In the genomic region with DNA sequence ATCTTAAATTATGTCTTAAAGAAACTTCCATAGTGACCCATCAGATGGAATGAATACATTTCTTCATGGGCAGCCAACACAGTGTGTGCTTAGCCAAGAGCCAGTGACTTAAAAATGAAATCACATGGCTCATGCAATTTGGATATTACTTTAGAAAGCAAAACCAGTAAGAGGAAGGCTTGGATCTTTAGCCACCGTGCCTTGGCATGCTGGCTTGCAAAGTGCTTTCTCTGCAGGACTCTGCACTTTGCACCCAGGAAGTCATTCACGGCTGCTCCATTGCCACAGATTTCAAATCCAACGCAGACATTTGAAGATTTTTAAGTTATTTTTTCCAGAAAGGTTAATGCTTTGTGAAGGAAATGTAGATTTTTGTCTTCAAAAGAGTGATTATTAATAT, we compare ENCODE assay signal across 8 mouse cellular contexts. TPM values are rescaled to one million over a fixed set of nuclear protein-coding genes. Genes with fewer than 3 reads are reported as not detected.
A peak's percentile ranks its signal among the peaks of the same experiment; 100 is the strongest.
DNase-seq lines count a peak whose midpoint lies in the region; ATAC-seq lines count a peak whose summit lies in the region.

No protein-coding gene starts in this region.

- H3K4me1 ChIP-seq in heart, embryonic 16.5 days (ENCODE audit: control insufficient read depth, insufficient read depth, low read length), result peaks cover 35% of the 10 kb centered on the region
- H3K4me1 ChIP-seq in heart, embryonic 10.5 days, result peaks cover 45% of the 10 kb centered on the region
- peaks cover 39% of the 10 kb centered on the region for H3K4me1 ChIP-seq in intestine, embryonic 16.5 days (ENCODE audit: control insufficient read depth, insufficient read depth, low read length)
- peaks cover 42% of the 10 kb centered on the region for H3K4me1 ChIP-seq in liver, embryonic 16.5 days (ENCODE audit: control insufficient read depth, low read depth, low read length)

- no peak for DNase-seq in heart, embryonic 10.5 days (ENCODE audit: low spot score)
- peak; percentile 53 for DNase-seq in NIH3T3 (ENCODE audit: low read depth)
- no peak for DNase-seq in right cerebral cortex, postnatal 4 days
- no peak for DNase-seq in cerebellum, adult 9-11 months
- DNase-seq in lung, adult 18-20 months, result no peak

- H3K4me3 ChIP-seq in heart, embryonic 16.5 days (ENCODE audit: low read length), result no peak overlapping the region; the same call in 1 of the 2 replicates
- no peak overlapping the region for H3K4me3 ChIP-seq in heart, embryonic 10.5 days
- peak overlapping the region; percentile 0; the same call in 1 of the 2 replicates for H3K4me3 ChIP-seq in intestine, embryonic 16.5 days (ENCODE audit: low read length)
- peak overlapping the region; percentile 29 for H3K4me3 ChIP-seq in liver, embryonic 16.5 days (ENCODE audit: low read depth, low read length)

- H3K27me3 ChIP-seq in heart, embryonic 16.5 days (ENCODE audit: control insufficient read depth, insufficient read depth, low read length), result no peaks in the 10 kb centered on the region
- H3K27me3 ChIP-seq in heart, embryonic 10.5 days (ENCODE audit: insufficient read depth, poor library complexity, severe bottlenecking), result no peaks in the 10 kb centered on the region
- no peaks in the 10 kb centered on the region for H3K27me3 ChIP-seq in intestine, embryonic 16.5 days (replicated peaks; ENCODE audit: control insufficient read depth, insufficient read depth, low read length)
- H3K27me3 ChIP-seq in liver, embryonic 16.5 days (ENCODE audit: control insufficient read depth, insufficient read depth, low read depth, low read length), result no peaks in the 10 kb centered on the region

- H3K36me3 ChIP-seq in heart, embryonic 16.5 days (ENCODE audit: control insufficient read depth, insufficient read depth), result peaks cover 11% of the 10 kb centered on the region
- H3K36me3 ChIP-seq in heart, embryonic 10.5 days, result peaks cover 26% of the 10 kb centered on the region
- 0 out of 2 replicates have a peak, but pooled peaks cover 7% of the 10 kb centered on the region for H3K36me3 ChIP-seq in intestine, embryonic 16.5 days (ENCODE audit: control insufficient read depth, insufficient read depth, low read length)
- H3K36me3 ChIP-seq in liver, embryonic 16.5 days (ENCODE audit: control insufficient read depth, insufficient read depth), result peaks cover 11% of the 10 kb centered on the region

- H3K9ac ChIP-seq in heart, embryonic 16.5 days (ENCODE audit: low read length), result no peak overlapping the region
- H3K9ac ChIP-seq in intestine, embryonic 16.5 days (ENCODE audit: low read depth, low read length), result no peak overlapping the region
- no peak overlapping the region for H3K9ac ChIP-seq in liver, embryonic 16.5 days (ENCODE audit: low read depth, low read length)

- no peak for ATAC-seq in heart, embryonic 16.5 days (replicated peaks; ENCODE audit: extremely low read depth, insufficient read depth, low FRiP score)
- ATAC-seq in intestine, embryonic 16.5 days, result no peak
- ATAC-seq in liver, embryonic 16.5 days (ENCODE audit: low read depth), result no peak

- no peak overlapping the region for H3K27ac ChIP-seq in heart, embryonic 16.5 days (ENCODE audit: low read length)
- H3K27ac ChIP-seq in heart, embryonic 10.5 days, result no peak overlapping the region
- no peak overlapping the region for H3K27ac ChIP-seq in intestine, embryonic 16.5 days (ENCODE audit: low read length)
- H3K27ac ChIP-seq in liver, embryonic 16.5 days (ENCODE audit: low read length), result peak overlapping the region; percentile 22; the same call in 1 of the 2 replicates

- 55% methylated on average over 3 of the region's 3 CpGs for whole genome bisulfite sequencing in heart, embryonic 16.5 days
- 75% methylated on average over 3 of the region's 3 CpGs for WGBS in heart, embryonic 10.5 days
- WGBS in intestine, embryonic 16.5 days, result 54% methylated on average over 3 of the region's 3 CpGs
- 53% methylated on average over 3 of the region's 3 CpGs for WGBS in liver, embryonic 16.5 days (ENCODE audit: insufficient replicate concordance)

- H3K9me3 ChIP-seq in heart, embryonic 16.5 days (replicated peaks; ENCODE audit: control insufficient read depth, low read length), result no peaks in the 10 kb centered on the region
- H3K9me3 ChIP-seq in heart, embryonic 10.5 days, result no peaks in the 10 kb centered on the region
- H3K9me3 ChIP-seq in intestine, embryonic 16.5 days (ENCODE audit: control insufficient read depth, low read length), result no peaks in the 10 kb centered on the region
- H3K9me3 ChIP-seq in liver, embryonic 16.5 days (replicated peaks; ENCODE audit: control insufficient read depth, low read length), result no peaks in the 10 kb centered on the region

- peak overlapping the region; percentile 6 for H3K4me2 ChIP-seq in heart, embryonic 16.5 days (ENCODE audit: low read depth, low read length)
- 0 out of 2 replicates have a peak overlapping the region, but pooled peaks have one; percentile 43 for H3K4me2 ChIP-seq in intestine, embryonic 16.5 days (ENCODE audit: low read depth, low read length)
- peak overlapping the region; percentile 50 for H3K4me2 ChIP-seq in liver, embryonic 16.5 days (ENCODE audit: low read depth, low read length)

RNA-seq across cellular contexts. Expression of a gene that starts 4.1 kb away (rescaled TPM):
- polyA plus RNA-seq in heart, embryonic 16.5 days (2015; fragmentation: Nextera tagmentation; extraction: Ambion mirVana), result 1.1 and 1.7 TPM in 2 replicates
- polyA plus RNA-seq in heart, embryonic 10.5 days (2016; fragmentation: Nextera tagmentation; extraction: Ambion mirVana), result 1.8 and 2.5 TPM in 2 replicates
- 1.8 TPM in 2 replicates for polyA plus RNA-seq in intestine, embryonic 16.5 days (2015; fragmentation: Nextera tagmentation; extraction: Ambion mirVana)
- polyA plus RNA-seq in liver, embryonic 16.5 days (2015; fragmentation: Nextera tagmentation; extraction: Ambion mirVana), result 0.86 and 1.1 TPM in 2 replicates

Comparison
In these comparisons a context has a peak if more than half of its experiments do, and no peak if none do; other contexts are left out.
1. H3K4me3 ChIP-seq: peak in intestine, embryonic 16.5 days (single experiment) and liver, embryonic 16.5 days (single experiment); none in heart, embryonic 16.5 days (single experiment) and heart, embryonic 10.5 days (single experiment).
2. Peak in every context shown above with its lines, with median percentiles within 50 percentile points of each other: H3K4me2 ChIP-seq.